Mouse (Mus musculus) gastrocnemius, adult 8-10 months (tissue): ENCODE measurements around the gene Chmp4b. TPM values are rescaled to one million over a fixed set of nuclear protein-coding genes. Genes with fewer than 3 reads are reported as not detected.
A peak's percentile ranks its signal among the peaks of the same experiment; 100 is the strongest.

ENCODE experiments used
- DNase-seq, 2 experiments: peaks; one replicate each; pipeline ENCODE4 v3.0.0; 2022; ENCODE audit warnings: low spot score in 2 of 2
- total RNA-seq, 4 experiments: library from RNA; stranded (reverse); gene quantifications; 2 replicates each; pipeline ENCODE4 v1.2.4; 2022

Gene Chmp4b
- total RNA-seq, 4 experiments from 2014 or later: 116 to 129 (median 124) TPM

- DNase-seq: no peak
Observed at GRCm38 (mm10) chr2:154641176-154641575, 10.3 kb upstream of the Chmp4b start.

GRCm38 (mm10) chr2:154642005-154642459 lies 9.5 kb upstream of the Chmp4b start:
- DNase-seq: no peak

- no peak for DNase-seq
Observed at GRCm38 (mm10) chr2:154642712-154643385, 8.7 kb upstream of the Chmp4b start.

GRCm38 (mm10) chr2:154646634-154647033 lies 4.9 kb upstream of the Chmp4b start:
- DNase-seq: no peak

- DNase-seq: no peak
Observed at GRCm38 (mm10) chr2:154648086-154648485, 3.4 kb upstream of the Chmp4b start.

GRCm38 (mm10) chr2:154650404-154650803 lies 1.1 kb upstream of the Chmp4b start:
- DNase-seq: no peak

- no peak for DNase-seq
Observed at GRCm38 (mm10) chr2:154654976-154655375, 3.5 kb downstream of the Chmp4b start.

GRCm38 (mm10) chr2:154655878-154656414 lies 4.4 kb downstream of the Chmp4b start:
- DNase-seq: no peak

GRCm38 (mm10) chr2:154656710-154657485 lies 5.4 kb downstream of the Chmp4b start:
- peak; percentile 93 to 96 for DNase-seq

GRCm38 (mm10) chr2:154657486-154658237 lies 6.2 kb downstream of the Chmp4b start:
- DNase-seq: peak in 1 of 2 experiments; percentile 9

GRCm38 (mm10) chr2:154659070-154659469 lies 7.6 kb downstream of the Chmp4b start:
- DNase-seq: no peak

GRCm38 (mm10) chr2:154659531-154660074 lies 8.1 kb downstream of the Chmp4b start:
- DNase-seq: no peak

GRCm38 (mm10) chr2:154668680-154669079 lies 17.2 kb downstream of the Chmp4b start:
- no peak for DNase-seq

GRCm38 (mm10) chr2:154670106-154670505 lies 18.6 kb downstream of the Chmp4b start:
- DNase-seq: no peak

- no peak for DNase-seq
Observed at GRCm38 (mm10) chr2:154670741-154671140, 19.2 kb downstream of the Chmp4b start.

GRCm38 (mm10) chr2:154674008-154674407 lies 22.5 kb downstream of the Chmp4b start:
- no peak for DNase-seq

- no peak for DNase-seq
Observed at GRCm38 (mm10) chr2:154676653-154677609, 25.4 kb downstream of the Chmp4b start.

- DNase-seq: peak in 1 of 2 experiments; percentile 22
Observed at GRCm38 (mm10) chr2:154677651-154678139, 26.2 kb downstream of the Chmp4b start.

GRCm38 (mm10) chr2:154678995-154679394 lies 27.5 kb downstream of the Chmp4b start:
- DNase-seq: no peak

GRCm38 (mm10) chr2:154680337-154680736 lies 28.8 kb downstream of the Chmp4b start:
- DNase-seq: no peak
